In genomic region chr6:112510346-112510745, GRCm38 (mm10) we compare ENCODE assay signal across 16 mouse cellular contexts. TPM values are rescaled to one million over a fixed set of nuclear protein-coding genes. Genes with fewer than 3 reads are reported as not detected.
DNase-seq lines count a peak whose midpoint lies in the region; ATAC-seq and TF ChIP-seq lines count a peak whose summit lies in the region.
"Had no signal": no experiment of that assay in that cellular context is flagged by ENCODE, and none has a peak within 500 bp of the region (broad histone marks: within the 10 kb centered on the region; RNA-seq: fewer than 3 reads in every experiment).

No protein-coding gene starts in this region.

- 25% methylated on average over 4 of the region's 4 CpGs for WGBS in limb, embryonic 11.5 days
- 28% methylated on average over 4 of the region's 4 CpGs for WGBS in limb, embryonic 10.5 days
- WGBS in forebrain, postnatal 0 days, result 4% methylated on average over 4 of the region's 4 CpGs
- 12% methylated on average over 4 of the region's 4 CpGs for WGBS in neural tube, embryonic 14.5 days

- ATAC-seq in limb, embryonic 11.5 days (ENCODE audit: insufficient number of reproducible peaks, low FRiP score, low TSS enrichment, low read depth), result 0 out of 2 replicates have a peak, but pooled peaks have one; percentile 13
- peak; percentile 83 for ATAC-seq in forebrain, postnatal 0 days
- ATAC-seq in neural tube, embryonic 14.5 days (ENCODE audit: low read depth), result peak; percentile 60; the same call in 1 of the 2 replicates

- DNase-seq in embryo, embryonic 9.5 days (ENCODE audit: extremely low spot score), result peak; percentile 31
- DNase-seq in embryo, embryonic 11 days, result no peak
- no peak for DNase-seq in limb, embryonic 11.5 days (ENCODE audit: low spot score)
- DNase-seq in limb, embryonic 10.5 days (ENCODE audit: low spot score), result no peak
- DNase-seq in forebrain, postnatal 0 days, result peak; percentile 48
- no peak for DNase-seq in heart, adult 8-10 months (ENCODE audit: low spot score)
- DNase-seq in kidney, postnatal 14 days, result no peak
- DNase-seq: heart, adult 18-20 months; lung, postnatal 14 days had no signal

- no peak overlapping the region for H3K4me3 ChIP-seq in limb, embryonic 11.5 days (ENCODE audit: low read depth, low read length)
- H3K4me3 ChIP-seq in limb, embryonic 10.5 days, result no peak overlapping the region
- no peak overlapping the region for H3K4me3 ChIP-seq in forebrain, postnatal 0 days (ENCODE audit: low read depth, low read length)
- no peak overlapping the region for H3K4me3 ChIP-seq in neural tube, embryonic 14.5 days (ENCODE audit: low read depth, low read length)

- TF ChIP-seq CTCF in forebrain, postnatal 0 days (IDR thresholded peaks at IDR 0.05; ENCODE audit: low read depth), result no peak

- H3K9ac ChIP-seq in limb, embryonic 11.5 days (ENCODE audit: low read length), result no peak overlapping the region
- H3K9ac ChIP-seq in forebrain, postnatal 0 days, result no peak overlapping the region
- no peak overlapping the region for H3K9ac ChIP-seq in neural tube, embryonic 14.5 days (replicated peaks; ENCODE audit: low read depth, low read length)

- H3K4me1 ChIP-seq in limb, embryonic 11.5 days (ENCODE audit: control insufficient read depth, insufficient read depth, low read length), result peaks cover 9% of the 10 kb centered on the region; the same call in 1 of the 2 replicates
- peaks cover 18% of the 10 kb centered on the region for H3K4me1 ChIP-seq in limb, embryonic 10.5 days
- no peaks in the 10 kb centered on the region for H3K4me1 ChIP-seq in forebrain, postnatal 0 days (ENCODE audit: insufficient read depth)
- H3K4me1 ChIP-seq in neural tube, embryonic 14.5 days (ENCODE audit: control insufficient read depth, insufficient read depth, low read length), result no peaks in the 10 kb centered on the region

- H3K27ac ChIP-seq in limb, embryonic 11.5 days (replicated peaks; ENCODE audit: low read depth, low read length), result no peak overlapping the region
- H3K27ac ChIP-seq in limb, embryonic 10.5 days, result no peak overlapping the region
- H3K27ac ChIP-seq in forebrain, postnatal 0 days (ENCODE audit: low read depth, low read length), result no peak overlapping the region
- H3K27ac ChIP-seq in neural tube, embryonic 14.5 days (ENCODE audit: low read depth, low read length), result no peak overlapping the region

- H3K27me3 ChIP-seq in limb, embryonic 11.5 days (ENCODE audit: control insufficient read depth, insufficient read depth, low read length), result no peaks in the 10 kb centered on the region
- no peaks in the 10 kb centered on the region for H3K27me3 ChIP-seq in limb, embryonic 10.5 days (ENCODE audit: low read depth, poor library complexity, severe bottlenecking)
- H3K27me3 ChIP-seq in forebrain, postnatal 0 days (ENCODE audit: insufficient read depth, low read length), result no peaks in the 10 kb centered on the region
- H3K27me3 ChIP-seq in neural tube, embryonic 14.5 days (ENCODE audit: control insufficient read depth, insufficient read depth, low read length), result no peaks in the 10 kb centered on the region

- no peak overlapping the region for H3K4me2 ChIP-seq in limb, embryonic 11.5 days (ENCODE audit: low read depth, severe bottlenecking)
- H3K4me2 ChIP-seq in forebrain, postnatal 0 days (ENCODE audit: low read depth), result no peak overlapping the region
- H3K4me2 ChIP-seq in neural tube, embryonic 14.5 days (ENCODE audit: low read depth, low read length), result no peak overlapping the region

- H3K36me3 ChIP-seq in limb, embryonic 11.5 days (ENCODE audit: control insufficient read depth, insufficient read depth, low read length), result no peaks in the 10 kb centered on the region
- no peaks in the 10 kb centered on the region for H3K36me3 ChIP-seq in limb, embryonic 10.5 days
- H3K36me3 ChIP-seq in forebrain, postnatal 0 days (ENCODE audit: insufficient read depth), result no peaks in the 10 kb centered on the region
- H3K36me3 ChIP-seq in neural tube, embryonic 14.5 days (ENCODE audit: control insufficient read depth, insufficient read depth, low read length), result no peaks in the 10 kb centered on the region

- H3K9me3 ChIP-seq in limb, embryonic 11.5 days (ENCODE audit: control insufficient read depth, low read length), result no peaks in the 10 kb centered on the region
- H3K9me3 ChIP-seq in limb, embryonic 10.5 days (replicated peaks), result no peaks in the 10 kb centered on the region
- H3K9me3 ChIP-seq in forebrain, postnatal 0 days (ENCODE audit: low read length), result no peaks in the 10 kb centered on the region
- no peaks in the 10 kb centered on the region for H3K9me3 ChIP-seq in neural tube, embryonic 14.5 days (ENCODE audit: control insufficient read depth, low read length)

RNA-seq across cellular contexts. Expression of gene Oxtr, which starts 20.6 kb away (rescaled TPM):
- 0.17 and 0.21 TPM in 2 replicates for polyA plus RNA-seq in limb, embryonic 11.5 days (2014; fragmentation: Nextera tagmentation; extraction: Ambion mirVana)
- 0.09 and 0.13 TPM in 2 replicates for polyA plus RNA-seq in limb, embryonic 10.5 days (2016; fragmentation: Nextera tagmentation; extraction: Ambion mirVana)
- 5.2 and 6.7 TPM in 2 replicates for total RNA-seq in forebrain, postnatal 0 days (2014; rRNA removed)
- 1.4 and 3.5 TPM in 2 replicates for polyA plus RNA-seq in forebrain, postnatal 0 days (2015; fragmentation: Nextera tagmentation; extraction: Ambion mirVana)
- polyA plus RNA-seq in neural tube, embryonic 14.5 days (2014; fragmentation: Nextera tagmentation; extraction: Ambion mirVana), result 1.4 and 1.9 TPM in 2 replicates
- under 1 TPM; 0.22 to 0.34 (median 0.23) TPM for total RNA-seq in heart, adult 8-10 months (2022)
- total RNA-seq: hematopoietic stem cell, adult 5-6 weeks; liver, adult 2 months; monocyte, adult 5-6 weeks had no signal
- polyA plus RNA-seq: liver, adult 2 months had no signal

RNA-seq across cellular contexts. Expression of gene Cav3, which starts 51.0 kb away (rescaled TPM):
- 0.13 and 0.38 TPM in 2 replicates for polyA plus RNA-seq in limb, embryonic 11.5 days (2014; fragmentation: Nextera tagmentation; extraction: Ambion mirVana)
- polyA plus RNA-seq in limb, embryonic 10.5 days (2016; fragmentation: Nextera tagmentation; extraction: Ambion mirVana), result 0.16 TPM in 1 of 2 replicates, not detected in the other
- not detected in 2 replicates for total RNA-seq in forebrain, postnatal 0 days (2014; rRNA removed)
- polyA plus RNA-seq in forebrain, postnatal 0 days (2015; fragmentation: Nextera tagmentation; extraction: Ambion mirVana), result 0.13 TPM in 2 replicates
- 0.29 TPM in 1 of 2 replicates, not detected in the other for polyA plus RNA-seq in neural tube, embryonic 14.5 days (2014; fragmentation: Nextera tagmentation; extraction: Ambion mirVana)
- total RNA-seq in heart, adult 8-10 months (2022), result 10 to 100 TPM; 68.1 to 83.6 (median 71.9) TPM
- total RNA-seq: common myeloid progenitor, adult 5-6 weeks; ES-E14; hematopoietic stem cell, adult 5-6 weeks; left cerebral cortex, adult 18-20 months; monocyte, adult 5-6 weeks had no signal
- polyA plus RNA-seq: liver, adult 2 months had no signal

Comparison
In these comparisons a context has a peak if more than half of its experiments do, and no peak if none do; other contexts are left out.
1. DNase-seq: peak in embryo, embryonic 9.5 days (single experiment) and forebrain, postnatal 0 days (single experiment); none in embryo, embryonic 11 days (single experiment), limb, embryonic 11.5 days (single experiment), limb, embryonic 10.5 days (single experiment), heart, adult 8-10 months (single experiment) and kidney, postnatal 14 days (single experiment).
2. ATAC-seq: peak in every context shown above with its lines; median percentile 83 in forebrain, postnatal 0 days; 60 in neural tube, embryonic 14.5 days; 13 in limb, embryonic 11.5 days.